Mouse (Mus musculus) limb, embryonic 14.5 days (tissue): ENCODE measurements around the gene Dnase1l3. TPM values are rescaled to one million over a fixed set of nuclear protein-coding genes. Genes with fewer than 3 reads are reported as not detected.
A peak's percentile ranks its signal among the peaks of the same experiment; 100 is the strongest.

Experiments used
- ATAC-seq: fragments of 200-750 bp; cut with Nextera tagmentation; 2 replicates; pipeline ENCODE4 v1.8.0; 2017; ENCODE audit warnings: low read depth, moderate number of reproducible peaks, moderate TSS enrichment; ENCODE audit not compliant: low FRiP score
- DNase-seq: peaks from one replicate; pipeline ENCODE4 v3.0.0-alpha.2; 2015; ENCODE audit warnings: low spot score
- H3K27ac ChIP-seq: fragments of 300-500 bp; sonication (generic); replicated peaks from 2 replicates; pipeline ENCODE4 v1.5.1; 2014; ENCODE audit warnings: low read depth, mild to moderate bottlenecking, low read length, moderate library complexity, mixed read lengths
- H3K27me3 ChIP-seq: fragments of 300-500 bp; sonication (generic); 2 replicates; pipeline ENCODE4 v1.6.1; 2014; ENCODE audit warnings: low read length, mixed read lengths; ENCODE audit not compliant: control insufficient read depth, insufficient read depth
- H3K36me3 ChIP-seq: fragments of 300-500 bp; sonication (generic); 2 replicates; pipeline ENCODE4 v1.6.1; 2014; ENCODE audit warnings: mild to moderate bottlenecking, low read length, moderate library complexity, mixed read lengths; ENCODE audit not compliant: control insufficient read depth, insufficient read depth
- H3K4me1 ChIP-seq: fragments of 300-500 bp; sonication (generic); 2 replicates; pipeline ENCODE4 v1.6.1; 2014; ENCODE audit warnings: antibody characterized with exemption, low read length, mixed read lengths; ENCODE audit not compliant: control insufficient read depth, insufficient read depth
- H3K4me2 ChIP-seq: fragments of 300-500 bp; sonication (generic); replicated peaks from 2 replicates; pipeline ENCODE4 v1.6.1; 2014; ENCODE audit warnings: low read depth, mild to moderate bottlenecking, low read length, moderate library complexity; ENCODE audit not compliant: severe bottlenecking
- H3K4me3 ChIP-seq: fragments of 300-500 bp; sonication (generic); replicated peaks from 2 replicates; pipeline ENCODE4 v1.5.1; 2014; ENCODE audit warnings: low read length
- H3K9ac ChIP-seq: fragments of 300-500 bp; sonication (generic); 2 replicates; pipeline ENCODE4 v1.6.1; 2014; ENCODE audit warnings: mild to moderate bottlenecking, low read depth, low read length, moderate library complexity; ENCODE audit not compliant: severe bottlenecking
- H3K9me3 ChIP-seq: fragments of 300-500 bp; sonication (generic); 2 replicates; pipeline ENCODE4 v1.6.1; 2016; ENCODE audit warnings: low read length; ENCODE audit not compliant: control insufficient read depth
- POLR2A ChIP-seq: fragments of 200-500 bp; IDR thresholded peaks from 2 replicates; pipeline ENCODE4 v1.8.0; 2012; ENCODE audit warnings: inconsistent platforms, mild to moderate bottlenecking, moderate library complexity, borderline replicate concordance; ENCODE audit not compliant: insufficient read depth, insufficient read length; ENCODE audit errors: extremely low read depth
- WGBS: fragments of 180-500 bp; shearing (Covaris S2); extraction: QIAGEN DNeasy Blood & Tissue Kit; methylation state at CpG from one replicate; pipeline ENCODE4 v1.1.7; 2014; 5-methylcytosine and 5-hydroxymethylcytosine counted together
- polyA plus RNA-seq, 2 experiments: library from polyadenylated mRNA; depleted of rRNA in 1 of 2; stranded (reverse) in 1 of 2; unstranded in 1 of 2; fragments of >200 nt; fragmentation: Nextera tagmentation in 1 of 2; extraction: Ambion mirVana in 1 of 2; gene quantifications; 2 replicates each; pipeline versions ENCODE4 v1.2.1 to v1.2.3; 2012 to 2014

Dnase1l3 gene
- polyA plus RNA-seq, 2 experiments = 0.11 to 0.92 TPM

DNA sequence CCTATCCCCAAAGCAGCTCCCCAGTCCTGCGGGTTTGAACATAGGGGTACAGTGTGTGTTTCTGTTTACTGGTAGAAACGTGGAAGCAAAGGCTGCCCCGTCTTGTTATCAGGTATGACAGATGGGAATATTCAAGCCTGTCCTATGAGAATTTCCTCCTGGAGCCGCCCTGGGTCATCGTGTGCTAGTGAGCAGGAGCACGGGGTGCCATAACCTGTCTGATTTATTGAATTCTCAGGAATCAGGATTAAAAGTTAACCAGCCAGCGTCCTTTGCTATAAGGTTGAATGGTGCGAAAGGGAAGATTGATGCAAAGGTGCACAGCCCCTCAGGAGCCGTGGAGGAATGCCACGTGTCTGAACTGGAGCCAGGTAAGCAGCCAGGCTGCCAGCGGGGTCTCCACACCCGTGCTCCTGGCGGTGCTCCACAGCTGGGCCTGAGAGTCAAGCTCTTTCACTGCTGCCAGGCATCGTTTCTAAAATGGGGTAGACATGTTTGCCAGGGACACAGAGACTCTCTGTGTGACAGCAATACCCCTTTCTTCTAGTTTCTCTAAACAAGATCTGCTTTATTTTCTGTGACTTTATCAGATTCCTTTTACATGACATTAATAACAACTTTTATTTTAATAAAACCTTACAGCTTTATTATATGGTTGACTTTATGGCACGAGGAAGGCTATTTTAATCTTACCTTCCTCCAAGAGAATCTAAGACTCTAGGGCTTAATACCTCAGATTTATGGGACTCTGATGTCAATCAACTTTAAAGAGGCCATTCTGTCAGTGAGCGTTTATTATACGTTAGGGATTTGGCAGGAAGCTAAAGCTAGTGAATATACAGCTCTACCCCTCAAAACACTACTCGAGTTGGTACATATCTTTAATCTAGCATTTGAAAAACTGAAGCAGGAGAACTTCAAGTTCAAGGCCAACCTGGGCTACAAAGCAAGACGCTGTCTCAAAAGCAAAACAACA is 55.3 kb downstream of the Dnase1l3 start:
- Histone ChIP-seq H3K27me3 (no peaks in the 10 kb centered on the region), H3K36me3 (peaks cover 83% of the 10 kb centered on the region), H3K27ac (peak overlapping the region; percentile 38; the same call in 1 of the 2 replicates), H3K4me1 (peaks cover 43% of the 10 kb centered on the region), H3K4me2 (no peak overlapping the region), H3K9ac (no peak overlapping the region), H3K4me3 (no peak overlapping the region), H3K9me3 (no peaks in the 10 kb centered on the region)
- ATAC-seq (peak; percentile 54), DNase-seq (peak; percentile 45)
- TF ChIP-seq POLR2A = no peak
- WGBS = 41% methylated on average over 19 of the region's 19 CpGs

DNA sequence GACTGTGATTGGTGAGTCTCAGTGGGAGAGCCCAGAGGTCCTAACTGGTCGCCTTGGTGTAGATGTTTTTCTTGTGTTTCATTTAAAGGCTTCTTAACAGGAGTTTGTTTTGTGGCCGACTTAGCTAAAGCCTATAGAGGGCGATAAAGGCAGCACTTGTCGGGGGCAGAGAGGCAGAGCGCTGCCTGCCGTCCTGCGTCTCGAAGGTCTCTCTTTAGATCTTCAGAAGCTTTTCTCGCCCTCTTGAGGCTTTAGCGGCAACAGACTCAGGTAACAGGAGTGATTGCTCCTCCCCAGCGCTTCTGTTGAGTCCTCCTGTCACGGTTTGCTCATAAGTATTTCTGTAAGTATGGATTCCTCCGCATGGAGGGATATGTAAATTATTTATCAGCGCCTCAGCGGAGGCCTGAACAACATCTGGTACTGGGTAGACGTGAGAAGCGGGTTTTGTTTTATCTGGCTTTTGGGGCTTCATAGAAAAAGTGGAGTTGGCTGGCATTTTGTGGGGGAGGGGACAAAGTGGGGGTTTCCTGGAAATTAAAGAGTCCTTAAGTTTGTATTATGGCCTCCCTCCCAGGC is 57.2 kb downstream of the Dnase1l3 start:
- no peak for ATAC-seq

DNA sequence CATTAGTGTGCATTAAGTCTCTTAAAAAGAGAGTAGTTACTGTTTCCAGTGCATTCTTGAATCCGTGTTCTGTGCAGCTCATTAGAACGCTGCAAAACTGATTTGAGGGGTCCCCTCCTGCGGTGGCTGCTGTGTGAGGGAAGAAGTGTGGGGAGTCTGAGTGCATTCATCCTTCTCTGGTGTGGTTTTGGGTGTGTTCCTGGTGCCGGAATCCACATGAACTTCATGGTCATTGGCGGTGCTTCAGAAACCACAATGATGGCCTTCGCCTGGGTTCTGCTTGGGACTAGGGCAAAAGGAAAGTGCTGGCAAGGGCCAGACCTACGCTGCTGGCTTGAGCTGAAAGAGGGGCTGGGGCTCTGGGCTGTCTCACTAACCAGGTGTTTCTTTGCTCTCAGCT is 60.2 kb downstream of the Dnase1l3 start:
- H3K4me2 ChIP-seq = no peak overlapping the region
- no peaks in the 10 kb centered on the region for H3K27me3 ChIP-seq
- no peak overlapping the region for H3K27ac ChIP-seq
- no peak for ATAC-seq
- no peaks in the 10 kb centered on the region for H3K9me3 ChIP-seq
- H3K4me1 ChIP-seq = peaks cover 24% of the 10 kb centered on the region
- no peak overlapping the region for H3K9ac ChIP-seq
- DNase-seq = no peak
- H3K36me3 ChIP-seq = peaks cover 93% of the 10 kb centered on the region
- H3K4me3 ChIP-seq = no peak overlapping the region
- WGBS = 79% methylated on average over 7 of the region's 7 CpGs
- no peak for TF ChIP-seq POLR2A

More for the DNA sequence above, 57.2 kb downstream of the Dnase1l3 start:
- H3K9ac ChIP-seq = no peak overlapping the region
- no peaks in the 10 kb centered on the region for H3K27me3 ChIP-seq
- peak; percentile 63 for DNase-seq
- 0 out of 2 replicates have a peak overlapping the region, but pooled peaks have one; percentile 4 for H3K4me2 ChIP-seq
- peaks cover 27% of the 10 kb centered on the region for H3K4me1 ChIP-seq
- peaks cover 84% of the 10 kb centered on the region for H3K36me3 ChIP-seq
- no peaks in the 10 kb centered on the region for H3K9me3 ChIP-seq
- WGBS = 13% methylated on average over 17 of the region's 17 CpGs
- TF ChIP-seq POLR2A = no peak
- peak overlapping the region; percentile 40; the same call in 1 of the 2 replicates for H3K27ac ChIP-seq
- H3K4me3 ChIP-seq = no peak overlapping the region

DNA sequence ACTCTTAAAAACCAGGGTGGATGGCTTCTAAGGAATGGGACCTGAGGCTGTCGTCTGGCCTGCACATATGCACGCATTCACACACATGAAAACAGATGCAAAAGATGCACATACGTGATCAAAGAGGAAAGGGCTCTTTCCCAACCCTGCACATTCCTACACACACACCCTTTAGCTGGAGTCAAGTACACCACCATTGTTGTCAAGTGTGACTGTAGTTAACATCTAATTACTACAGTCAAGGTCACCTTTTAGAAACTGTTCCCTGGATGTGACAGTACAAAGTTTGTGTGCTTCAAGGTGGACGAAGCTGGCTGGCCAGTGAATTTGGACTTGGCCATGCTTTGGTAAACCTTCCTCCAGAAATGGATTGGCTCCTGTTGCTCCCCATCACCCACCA is 62.2 kb downstream of the Dnase1l3 start:
- WGBS = 91% methylated on average over 4 of the region's 4 CpGs
- H3K36me3 ChIP-seq = peaks cover 98% of the 10 kb centered on the region
- ATAC-seq = no peak

DNA sequence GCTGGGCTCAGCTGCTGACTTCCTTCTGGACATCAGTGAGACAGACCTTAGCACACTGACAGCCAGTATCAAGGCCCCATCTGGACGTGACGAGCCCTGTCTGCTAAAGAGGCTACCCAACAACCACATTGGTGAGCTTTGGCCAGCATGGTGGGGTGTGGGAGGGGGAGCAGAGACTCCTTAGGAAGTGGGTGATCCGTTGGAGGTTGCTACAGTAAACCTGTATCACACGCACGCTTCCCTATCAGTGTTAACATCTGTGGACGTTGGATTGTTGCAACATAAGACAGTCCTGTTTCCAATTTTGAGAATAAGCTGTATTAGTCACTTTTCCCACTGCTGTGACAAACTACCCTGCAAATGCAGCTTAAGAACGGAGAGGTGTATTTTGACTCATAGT is 65.3 kb downstream of the Dnase1l3 start:
- Histone ChIP-seq H3K36me3 (peaks cover 98% of the 10 kb centered on the region), H3K4me2 (no peak overlapping the region), H3K9me3 (no peaks in the 10 kb centered on the region), H3K27ac (no peak overlapping the region), H3K4me1 (no peaks in the 10 kb centered on the region), H3K9ac (no peak overlapping the region), H3K4me3 (no peak overlapping the region), H3K27me3 (no peaks in the 10 kb centered on the region)
- WGBS = 84% methylated on average over 7 of the region's 7 CpGs
- ATAC-seq = no peak
- no peak for TF ChIP-seq POLR2A
- no peak for DNase-seq

More for the DNA sequence above, 62.2 kb downstream of the Dnase1l3 start:
- no peak overlapping the region for H3K27ac ChIP-seq
- no peaks in the 10 kb centered on the region for H3K27me3 ChIP-seq
- no peak overlapping the region for H3K4me3 ChIP-seq
- H3K9ac ChIP-seq = no peak overlapping the region
- no peaks in the 10 kb centered on the region for H3K9me3 ChIP-seq
- DNase-seq = no peak
- no peak for TF ChIP-seq POLR2A
- H3K4me1 ChIP-seq = peaks cover 6% of the 10 kb centered on the region
- no peak overlapping the region for H3K4me2 ChIP-seq
